Mouse (Mus musculus): ENCODE measurements at regions not wholly inside any gene's neighbourhood (a gene's known extent, or its start where the extent isn't known, plus 50 kb on each side); places are given as distances from the start of the nearest gene placed in this dataset.

DNA sequence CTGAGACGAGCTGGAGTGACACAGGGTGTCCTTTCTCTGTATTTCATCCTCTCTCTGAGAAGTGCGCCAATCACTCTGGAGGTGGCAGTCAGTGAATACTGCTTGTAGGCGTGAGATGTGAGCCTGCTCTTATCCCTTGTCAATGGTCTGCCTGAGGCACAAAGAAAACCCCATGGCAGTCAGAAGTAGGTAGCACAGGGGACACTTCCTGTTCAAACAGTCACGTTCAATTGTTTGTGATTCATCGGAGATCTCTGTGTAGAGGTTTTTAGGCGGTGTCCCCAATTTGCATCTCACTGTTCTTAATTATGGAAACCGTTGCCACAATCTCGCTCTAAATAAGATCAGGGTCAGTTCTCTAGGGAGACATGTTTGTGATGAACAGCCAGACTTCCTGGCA is 447.7 kb downstream of the Glrx3 start:
- DNase-seq = no peak

- no peak for DNase-seq
These were observed 451.3 kb downstream of the Glrx3 start for GRCm38 (mm10) chr7:137888731-137889130.

GRCm38 (mm10) chr7:137906424-137907060 is 469.1 kb downstream of the Glrx3 start:
- DNase-seq = peak in 1 of 2 experiments; percentile 1

- DNase-seq = no peak
These were observed 472.0 kb downstream of the Glrx3 start for GRCm38 (mm10) chr7:137909456-137909855.

DNA sequence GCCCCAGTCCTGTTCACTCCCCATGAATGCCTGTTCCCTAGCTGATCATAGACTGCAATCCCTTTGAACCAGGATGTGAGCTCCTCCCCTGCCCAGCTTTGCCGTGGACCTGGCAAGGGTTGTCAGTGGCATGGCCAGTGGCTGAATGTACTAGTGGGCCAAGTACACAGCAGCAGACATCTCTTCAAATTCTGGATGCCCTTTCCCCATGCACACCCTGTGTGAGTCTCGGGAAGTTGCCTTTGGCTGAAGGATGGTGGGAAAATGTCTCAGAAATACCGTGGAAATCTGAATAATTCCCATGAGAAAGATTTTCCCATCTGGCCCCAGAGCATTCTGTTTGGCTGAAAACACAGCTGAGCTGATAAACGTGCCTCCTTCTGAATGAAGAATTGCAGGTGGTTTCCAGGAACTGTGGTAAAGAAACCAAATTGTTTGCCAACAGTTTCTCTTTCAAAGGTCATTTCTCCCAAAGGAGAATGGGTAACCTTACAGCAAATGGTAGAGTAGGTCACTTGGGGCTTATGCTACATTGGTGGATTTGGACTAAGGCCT is 476.2 kb downstream of the Glrx3 start:
- DNase-seq = no peak

GRCm38 (mm10) chr7:137914506-137914905 is 477.1 kb downstream of the Glrx3 start:
- DNase-seq = no peak

GRCm38 (mm10) chr7:137916351-137916750 is 478.9 kb downstream of the Glrx3 start:
- DNase-seq = peak; percentile 45 to 64

GRCm38 (mm10) chr7:137924464-137925167 is 472.9 kb downstream of the Tcerg1l start:
- peak; percentile 90 to 93 for DNase-seq

- DNase-seq = peak; percentile 48 to 58
These were observed 471.9 kb downstream of the Tcerg1l start for GRCm38 (mm10) chr7:137925656-137926055.

DNA sequence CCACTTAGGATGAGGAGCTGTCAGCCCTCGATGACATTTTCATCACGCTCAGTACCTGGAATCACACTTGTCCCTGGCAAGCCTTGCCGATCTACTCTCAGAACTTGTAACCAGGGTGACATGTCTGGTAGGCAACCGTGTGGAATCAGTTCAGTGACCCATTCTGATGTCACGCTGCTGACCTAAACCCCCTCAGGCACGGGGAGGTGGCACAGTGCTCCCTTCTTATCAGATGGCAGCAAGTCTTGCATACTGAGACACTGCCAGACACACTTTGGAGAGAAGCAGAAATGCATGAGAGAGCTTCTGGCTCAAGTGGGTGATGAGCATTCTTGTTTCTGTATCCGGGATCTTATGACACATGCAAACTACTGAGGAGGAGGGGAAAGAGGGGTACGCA is 470.2 kb downstream of the Tcerg1l start:
- DNase-seq = no peak

DNA sequence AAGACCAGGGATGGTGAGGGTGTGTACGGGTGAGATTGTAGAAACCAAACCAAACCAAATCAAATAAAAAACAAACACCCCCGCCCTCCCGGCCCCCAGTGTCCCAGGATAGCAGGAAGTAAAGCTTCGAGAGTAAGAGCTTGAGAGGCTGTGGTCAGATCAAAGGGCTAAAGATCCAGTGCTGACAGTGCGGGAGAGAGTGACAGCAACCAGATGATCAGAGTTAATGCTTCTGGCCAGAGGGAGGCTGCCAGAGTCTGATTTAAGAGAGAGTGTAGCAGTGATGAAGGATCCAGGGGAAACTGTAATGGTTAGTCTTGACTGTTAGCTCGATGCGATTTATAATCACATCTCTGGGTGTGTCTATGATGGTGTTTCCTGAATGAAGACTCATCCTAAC is 467.3 kb downstream of the Tcerg1l start:
- DNase-seq = no peak

GRCm38 (mm10) chr7:137935896-137936295 is 461.6 kb downstream of the Tcerg1l start:
- peak; percentile 88 to 89 for DNase-seq

DNA sequence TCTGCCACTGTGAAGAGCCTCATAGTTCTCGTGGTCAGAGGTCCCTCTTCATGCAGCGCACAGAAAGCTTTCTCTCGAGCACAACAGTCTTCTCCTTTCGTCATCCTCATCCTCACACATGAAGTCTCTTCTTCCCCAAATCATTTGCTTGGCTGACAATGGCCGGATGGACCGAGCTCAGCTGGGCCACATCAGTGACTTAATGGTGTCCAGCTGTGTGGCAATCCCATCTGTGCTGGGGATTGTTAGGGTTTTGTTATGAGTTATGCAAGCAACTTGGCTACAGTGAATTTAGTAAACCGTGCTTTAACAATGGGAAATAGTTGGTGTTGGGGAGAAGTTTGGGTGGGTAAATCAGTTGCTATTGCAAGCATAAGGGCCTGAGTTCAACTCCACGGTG is 458.4 kb downstream of the Tcerg1l start:
- DNase-seq = no peak

GRCm38 (mm10) chr7:137940084-137940483 is 457.4 kb downstream of the Tcerg1l start:
- no peak for DNase-seq

GRCm38 (mm10) chr7:137944991-137945390 is 452.5 kb downstream of the Tcerg1l start:
- no peak for DNase-seq

DNA sequence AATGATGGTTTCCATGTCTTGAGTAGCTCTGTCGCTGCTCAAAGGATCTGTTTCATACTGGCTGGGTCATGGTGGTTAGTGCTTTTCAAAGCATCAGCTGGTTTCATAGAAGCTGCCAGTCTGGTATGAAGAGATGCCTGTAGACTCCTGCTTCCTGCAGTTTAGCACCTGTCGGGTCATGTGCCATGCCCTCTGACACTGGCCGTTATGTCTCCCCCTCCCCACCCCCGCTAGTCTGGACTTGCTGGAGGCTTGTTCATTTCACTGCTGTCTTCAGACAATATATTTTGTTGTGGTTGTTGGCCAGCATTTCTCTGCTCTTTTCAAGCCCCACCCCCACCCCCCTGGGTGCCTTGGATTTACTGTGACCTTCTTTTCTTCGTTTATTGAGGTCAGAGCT is 450.1 kb downstream of the Tcerg1l start:
- DNase-seq = no peak

- no peak for DNase-seq
These were observed 440.2 kb downstream of the Tcerg1l start for GRCm38 (mm10) chr7:137957354-137957753.

DNA sequence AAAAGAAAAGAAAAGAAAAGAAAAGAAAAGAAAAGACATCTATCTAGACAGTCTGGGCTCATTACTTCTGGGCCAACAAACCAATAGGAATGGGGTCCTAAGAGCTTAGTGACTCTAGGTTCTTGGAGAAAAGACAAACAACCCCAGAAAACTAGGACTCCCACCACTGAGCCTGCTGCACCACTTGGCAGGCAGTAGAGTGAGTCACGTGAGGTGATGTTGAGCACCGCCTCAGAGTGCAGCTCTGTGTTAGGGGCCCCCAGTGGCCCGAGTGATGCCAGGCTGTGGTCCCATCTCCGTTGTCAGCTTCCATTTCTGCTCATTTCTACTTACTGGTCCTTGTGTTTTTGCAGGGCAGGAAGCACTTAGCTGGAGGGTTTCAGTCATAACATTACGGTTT is 439.7 kb downstream of the Tcerg1l start:
- peak; percentile 33 to 47 for DNase-seq

DNA sequence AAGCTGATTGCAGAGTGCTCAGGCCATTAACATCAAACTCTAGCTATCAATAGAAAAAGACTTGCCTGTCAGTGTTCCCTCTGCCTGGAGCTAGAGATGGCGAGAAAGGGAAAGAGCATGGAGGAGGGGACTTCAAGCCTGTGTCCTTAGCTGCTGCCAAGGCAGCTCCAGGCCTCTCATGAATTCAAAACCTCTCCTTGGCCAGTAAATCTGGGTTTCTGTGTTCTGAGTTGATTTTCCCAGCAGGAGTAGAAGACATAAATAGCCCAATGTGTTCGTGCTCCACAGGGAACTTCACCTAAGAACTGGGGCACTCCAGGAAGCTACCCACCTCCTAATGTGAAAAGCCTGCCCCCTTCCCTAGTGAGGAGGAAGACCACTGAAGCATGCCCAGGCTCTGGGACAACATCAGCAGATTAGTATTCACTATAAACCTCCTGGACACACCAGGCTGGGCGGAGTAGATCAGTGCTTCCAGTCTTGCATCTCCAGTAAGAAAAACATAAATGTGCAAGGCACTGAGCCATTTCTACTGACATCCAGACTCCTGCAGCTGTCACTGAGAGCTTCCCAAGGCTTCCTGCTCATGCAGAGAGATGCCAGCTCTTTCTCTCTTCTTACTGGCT is 433.9 kb downstream of the Tcerg1l start:
- DNase-seq = peak; percentile 39 to 54

DNA sequence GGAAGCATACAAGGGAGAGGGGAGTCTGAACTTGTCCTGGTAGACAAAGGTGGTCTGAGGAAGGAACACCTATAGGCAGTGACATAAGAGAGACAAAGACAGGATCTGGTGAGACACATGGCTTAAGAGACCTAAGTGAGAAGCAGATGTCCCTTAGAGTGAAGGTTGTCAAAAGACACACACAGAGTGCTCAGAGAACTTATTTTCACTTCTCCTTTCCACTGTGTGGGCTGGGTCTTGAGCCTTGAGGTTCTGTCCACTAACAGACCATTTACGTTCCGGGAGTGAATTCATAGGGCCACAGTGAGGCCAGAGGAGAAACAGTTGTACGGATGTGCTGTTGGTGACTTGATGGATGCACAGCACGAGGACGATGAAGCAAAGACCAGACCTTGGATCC is 422.8 kb downstream of the Tcerg1l start:
- no peak for DNase-seq

GRCm38 (mm10) chr7:137977527-137977926 is 420.0 kb downstream of the Tcerg1l start:
- no peak for DNase-seq

GRCm38 (mm10) chr7:137979361-137979760 is 418.2 kb downstream of the Tcerg1l start:
- DNase-seq = no peak

DNA sequence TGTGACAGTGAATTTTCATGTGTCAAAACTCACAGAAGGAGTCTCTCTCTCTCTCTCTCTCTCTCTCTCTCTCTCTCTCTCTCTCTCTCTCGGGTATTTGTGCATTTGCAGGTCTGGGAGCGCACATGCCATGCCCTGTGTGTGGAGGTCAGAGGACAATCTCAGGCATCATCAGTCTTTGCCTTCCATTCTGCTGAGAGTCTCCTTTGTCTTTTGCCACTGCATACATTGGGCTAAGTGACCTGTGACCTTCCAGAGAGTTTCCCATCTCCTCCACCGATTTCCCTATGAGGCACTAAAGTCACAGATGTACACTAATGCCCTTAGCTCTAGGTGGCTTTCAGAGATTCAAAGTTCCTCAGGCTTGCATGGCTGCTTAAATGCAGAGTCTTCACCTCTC is 391.7 kb downstream of the Tcerg1l start:
- no peak for DNase-seq

GRCm38 (mm10) chr7:138006971-138007370 is 390.6 kb downstream of the Tcerg1l start:
- DNase-seq = peak; percentile 86 to 88

All from cerebellum, postnatal 10 days (tissue).